10 mouse cellular contexts compared by ENCODE assay signal in genomic region chr4:120420685-120421084, GRCm38 (mm10). TPM values are rescaled to one million over a fixed set of nuclear protein-coding genes. Genes with fewer than 3 reads are reported as not detected.
DNase-seq lines count a peak whose midpoint lies in the region; ATAC-seq and TF ChIP-seq lines count a peak whose summit lies in the region.
"Had no signal": no experiment of that assay in that cellular context is flagged by ENCODE, and none has a peak within 500 bp of the region (broad histone marks: within the 10 kb centered on the region; RNA-seq: fewer than 3 reads in every experiment).

No protein-coding gene starts in this region.

- no peak for TF ChIP-seq CTCF in heart, postnatal 0 days (IDR thresholded peaks at IDR 0.05; ENCODE audit: low read depth)
- no peak for TF ChIP-seq CTCF in liver, postnatal 0 days (IDR thresholded peaks at IDR 0.05; ENCODE audit: low read depth)
- no peak for TF ChIP-seq CTCF in layer of hippocampus, adult 2 months (conservative IDR thresholded peaks at IDR 0.05)

- ATAC-seq in heart, postnatal 0 days (ENCODE audit: insufficient read depth, low read depth), result no peak
- no peak for ATAC-seq in liver, postnatal 0 days
- ATAC-seq in forebrain, embryonic 12.5 days (ENCODE audit: low FRiP score), result no peak
- ATAC-seq: intestine, embryonic 16.5 days had no signal

- no peaks in the 10 kb centered on the region for H3K9me3 ChIP-seq in heart, postnatal 0 days (replicated peaks; ENCODE audit: control insufficient read depth, low read length)
- no peaks in the 10 kb centered on the region for H3K9me3 ChIP-seq in liver, postnatal 0 days (ENCODE audit: low read length)
- H3K9me3 ChIP-seq in forebrain, embryonic 12.5 days, result no peaks in the 10 kb centered on the region

- H3K36me3 ChIP-seq in heart, postnatal 0 days (replicated peaks; ENCODE audit: control insufficient read depth, insufficient read depth, low read length), result no peaks in the 10 kb centered on the region
- no peaks in the 10 kb centered on the region for H3K36me3 ChIP-seq in liver, postnatal 0 days (replicated peaks; ENCODE audit: insufficient read depth, low read length)
- H3K36me3 ChIP-seq in forebrain, embryonic 12.5 days (replicated peaks), result no peaks in the 10 kb centered on the region

- no peaks in the 10 kb centered on the region for H3K27me3 ChIP-seq in heart, postnatal 0 days (ENCODE audit: control insufficient read depth, insufficient read depth, low read length)
- H3K27me3 ChIP-seq in liver, postnatal 0 days (ENCODE audit: insufficient read depth, low read length), result no peaks in the 10 kb centered on the region
- H3K27me3 ChIP-seq in forebrain, embryonic 12.5 days, result no peaks in the 10 kb centered on the region

- H3K4me3 ChIP-seq in heart, postnatal 0 days (ENCODE audit: low read depth, low read length), result no peak overlapping the region
- H3K4me3 ChIP-seq in liver, postnatal 0 days (ENCODE audit: low read depth, low read length), result no peak overlapping the region
- H3K4me3 ChIP-seq in layer of hippocampus, adult 2 months, result no peak overlapping the region
- no peak overlapping the region for H3K4me3 ChIP-seq in forebrain, embryonic 12.5 days (replicated peaks)

- no peak overlapping the region for H3K4me2 ChIP-seq in heart, postnatal 0 days (ENCODE audit: low read depth, low read length)
- H3K4me2 ChIP-seq in liver, postnatal 0 days (ENCODE audit: low read depth, low read length), result no peak overlapping the region
- H3K4me2 ChIP-seq in forebrain, embryonic 12.5 days, result no peak overlapping the region
- H3K4me2 ChIP-seq: midbrain, embryonic 11.5 days had no signal

- no peak for TF ChIP-seq EP300 in heart, postnatal 0 days (IDR thresholded peaks at IDR 0.05; ENCODE audit: low read depth)
- no peak for TF ChIP-seq EP300 in liver, postnatal 0 days (IDR thresholded peaks at IDR 0.05; ENCODE audit: low read depth)

- H3K4me1 ChIP-seq in heart, postnatal 0 days (ENCODE audit: control insufficient read depth, insufficient read depth), result peaks cover 12% of the 10 kb centered on the region
- H3K4me1 ChIP-seq in liver, postnatal 0 days (ENCODE audit: insufficient read depth), result peaks cover 10% of the 10 kb centered on the region; the same call in 1 of the 2 replicates
- H3K4me1 ChIP-seq in forebrain, embryonic 12.5 days, result peaks cover 4% of the 10 kb centered on the region; the same call in 1 of the 2 replicates

- DNase-seq in embryo, embryonic 11 days, result peak; percentile 41
- DNase-seq in embryo, embryonic 9.5 days (ENCODE audit: extremely low spot score), result no peak
- peak; percentile 35 for DNase-seq in adrenal gland, postnatal 25 days
- no peak for DNase-seq in heart, postnatal 0 days (ENCODE audit: low spot score)
- peak; percentile 63 for DNase-seq in liver, postnatal 0 days
- DNase-seq in layer of hippocampus, adult 2 months (ENCODE audit: low spot score in 2 of 2), result no peak
- no peak for DNase-seq in left cerebral cortex, adult 18-20 months (ENCODE audit: low spot score in 2 of 2)

- H3K27ac ChIP-seq in heart, postnatal 0 days (ENCODE audit: low read depth), result peak overlapping the region; percentile 43; the same call in 1 of the 2 replicates
- no peak overlapping the region for H3K27ac ChIP-seq in liver, postnatal 0 days (ENCODE audit: low read depth)
- H3K27ac ChIP-seq in layer of hippocampus, adult 2 months, result no peak overlapping the region
- no peak overlapping the region for H3K27ac ChIP-seq in forebrain, embryonic 12.5 days

- H3K9ac ChIP-seq in heart, postnatal 0 days (replicated peaks; ENCODE audit: low read depth, low read length), result no peak overlapping the region; the same call in 1 of the 2 replicates
- no peak overlapping the region for H3K9ac ChIP-seq in liver, postnatal 0 days (replicated peaks)
- H3K9ac ChIP-seq in forebrain, embryonic 12.5 days, result no peak overlapping the region

RNA-seq across cellular contexts. Expression of gene Scmh1, which starts 15.6 kb away (rescaled TPM):
- 41.2 and 47.5 TPM in 2 replicates for total RNA-seq in adrenal gland, postnatal 25 days (2021)
- 26.8 and 28.3 TPM in 2 replicates for total RNA-seq in heart, postnatal 0 days (2014; rRNA removed; ENCODE audit: low replicate concordance)
- 49.8 and 51.5 TPM in 2 replicates for polyA plus RNA-seq in heart, postnatal 0 days (2015; fragmentation: Nextera tagmentation; extraction: Ambion mirVana)
- polyA plus RNA-seq in liver, postnatal 0 days (2015; fragmentation: Nextera tagmentation; extraction: Ambion mirVana), result 9.0 and 10.7 TPM in 2 replicates
- 10 to 100 TPM; 87.9 to 92.3 TPM for total RNA-seq in layer of hippocampus, adult 2 months (2021)
- total RNA-seq in left cerebral cortex, adult 18-20 months (2021), result 10 to 100 TPM; 78.5 to 84.3 TPM
- polyA plus RNA-seq in forebrain, embryonic 12.5 days (2016; fragmentation: Nextera tagmentation; extraction: Ambion mirVana), result 44.6 and 52.7 TPM in 2 replicates

Comparison
In these comparisons a context has a peak if more than half of its experiments do, and no peak if none do; other contexts are left out.
1. DNase-seq: peak in embryo, embryonic 11 days (single experiment), adrenal gland, postnatal 25 days (single experiment) and liver, postnatal 0 days (single experiment); none in embryo, embryonic 9.5 days (single experiment), heart, postnatal 0 days (single experiment), layer of hippocampus, adult 2 months (0 of 2) and left cerebral cortex, adult 18-20 months (0 of 2).